Mouse (Mus musculus): ENCODE measurements at regions not wholly inside any gene's neighbourhood (a gene's known extent, or its start where the extent isn't known, plus 50 kb on each side); places are given as distances from the start of the nearest gene placed in this dataset.

GRCm38 (mm10) chr4:21616116-21616515 lies 69.6 kb downstream of the Prdm13 start:
- H3K4me1 ChIP-seq (ENCODE audit: control insufficient read depth in 2 of 2, insufficient read depth in 2 of 2, low read length in 2 of 2, poor library complexity in 1 of 2): no peaks in the 10 kb centered on the region
- no peak overlapping the region for H3K27ac ChIP-seq (ENCODE audit: insufficient read depth, low read depth, low read length, poor library complexity, severe bottlenecking)
- in situ Hi-C loops (cut with MboI; ENCODE audit: low sequenced_read_pairs in 2 of 2, unreplicated experiment in 2 of 2): no loop called here
- no peaks in the 10 kb centered on the region for H3K36me3 ChIP-seq (ENCODE audit: control insufficient read depth, insufficient read depth, low read length, poor library complexity, severe bottlenecking)
- H3K9me3 ChIP-seq (ENCODE audit: control insufficient read depth, insufficient read depth, low read depth, low read length): no peaks in the 10 kb centered on the region
- TF ChIP-seq CHD2 (IDR thresholded peaks at IDR 0.05; ENCODE audit: low read depth, low read length): no peak
- TF ChIP-seq ZC3H11A (IDR thresholded peaks at IDR 0.05; ENCODE audit: borderline replicate concordance, low read depth, low read length): no peak
- TF ChIP-seq ZNF384 (IDR thresholded peaks at IDR 0.05; ENCODE audit: low read depth, low read length): no peak
- no peak overlapping the region for H3K9ac ChIP-seq (ENCODE audit: insufficient read depth, low read depth, low read length, poor library complexity, severe bottlenecking)
- DNase-seq (ENCODE audit: low read depth, low spot score): peak; percentile 12
- H3K4me3 ChIP-seq (ENCODE audit: insufficient read depth in 1 of 2, low read depth in 1 of 2, low read length in 2 of 2, poor library complexity in 1 of 2, severe bottlenecking in 1 of 2): no peak overlapping the region

GRCm38 (mm10) chr4:21614429-21614828 lies 71.3 kb downstream of the Prdm13 start:
- Histone ChIP-seq H3K4me3 (ENCODE audit: insufficient read depth in 1 of 2, low read depth in 1 of 2, low read length in 2 of 2, poor library complexity in 1 of 2, severe bottlenecking in 1 of 2) (no peak overlapping the region), H3K9ac (ENCODE audit: insufficient read depth, low read depth, low read length, poor library complexity, severe bottlenecking) (no peak overlapping the region), H3K4me1 (ENCODE audit: control insufficient read depth in 2 of 2, insufficient read depth in 2 of 2, low read length in 2 of 2, poor library complexity in 1 of 2) (no peaks in the 10 kb centered on the region), H3K9me3 (ENCODE audit: control insufficient read depth, insufficient read depth, low read depth, low read length) (no peaks in the 10 kb centered on the region), H3K27ac (ENCODE audit: insufficient read depth, low read depth, low read length, poor library complexity, severe bottlenecking) (no peak overlapping the region), H3K36me3 (ENCODE audit: control insufficient read depth, insufficient read depth, low read length, poor library complexity, severe bottlenecking) (no peaks in the 10 kb centered on the region)
- in situ Hi-C loops (cut with MboI; ENCODE audit: low sequenced_read_pairs in 2 of 2, unreplicated experiment in 2 of 2): no loop called here
- no peak for DNase-seq (ENCODE audit: low read depth, low spot score)
- TF ChIP-seq ZNF384 (IDR thresholded peaks at IDR 0.05; ENCODE audit: low read depth, low read length) (no peak), ZC3H11A (IDR thresholded peaks at IDR 0.05; ENCODE audit: borderline replicate concordance, low read depth, low read length) (no peak), MAFK (IDR thresholded peaks at IDR 0.05; ENCODE audit: insufficient read depth, low read depth, low read length) (no peak), HCFC1 (IDR thresholded peaks at IDR 0.05; ENCODE audit: borderline replicate concordance, insufficient read depth, low read length) (no peak), CHD2 (IDR thresholded peaks at IDR 0.05; ENCODE audit: low read depth, low read length) (no peak)

- in situ Hi-C loops (cut with MboI; ENCODE audit: low sequenced_read_pairs in 2 of 2, unreplicated experiment in 2 of 2): no loop called here
- Histone ChIP-seq H3K9me3 (ENCODE audit: control insufficient read depth, insufficient read depth, low read depth, low read length) (no peaks in the 10 kb centered on the region), H3K9ac (ENCODE audit: insufficient read depth, low read depth, low read length, poor library complexity, severe bottlenecking) (no peak overlapping the region), H3K36me3 (ENCODE audit: control insufficient read depth, insufficient read depth, low read length, poor library complexity, severe bottlenecking) (no peaks in the 10 kb centered on the region), H3K27ac (ENCODE audit: insufficient read depth, low read depth, low read length, poor library complexity, severe bottlenecking) (no peak overlapping the region), H3K4me1 (ENCODE audit: control insufficient read depth in 2 of 2, insufficient read depth in 2 of 2, low read length in 2 of 2, poor library complexity in 1 of 2) (no peaks in the 10 kb centered on the region), H3K4me3 (ENCODE audit: insufficient read depth in 1 of 2, low read depth in 1 of 2, low read length in 2 of 2, poor library complexity in 1 of 2, severe bottlenecking in 1 of 2) (no peak overlapping the region)
- TF ChIP-seq ZNF384 (IDR thresholded peaks at IDR 0.05; ENCODE audit: low read depth, low read length) (no peak), HCFC1 (IDR thresholded peaks at IDR 0.05; ENCODE audit: borderline replicate concordance, insufficient read depth, low read length) (no peak), CHD2 (IDR thresholded peaks at IDR 0.05; ENCODE audit: low read depth, low read length) (no peak), MAFK (IDR thresholded peaks at IDR 0.05; ENCODE audit: insufficient read depth, low read depth, low read length) (no peak), ZC3H11A (IDR thresholded peaks at IDR 0.05; ENCODE audit: borderline replicate concordance, low read depth, low read length) (no peak)
- no peak for DNase-seq (ENCODE audit: low read depth, low spot score)
These were observed 74.1 kb downstream of the Prdm13 start for GRCm38 (mm10) chr4:21611531-21612282.

DNA sequence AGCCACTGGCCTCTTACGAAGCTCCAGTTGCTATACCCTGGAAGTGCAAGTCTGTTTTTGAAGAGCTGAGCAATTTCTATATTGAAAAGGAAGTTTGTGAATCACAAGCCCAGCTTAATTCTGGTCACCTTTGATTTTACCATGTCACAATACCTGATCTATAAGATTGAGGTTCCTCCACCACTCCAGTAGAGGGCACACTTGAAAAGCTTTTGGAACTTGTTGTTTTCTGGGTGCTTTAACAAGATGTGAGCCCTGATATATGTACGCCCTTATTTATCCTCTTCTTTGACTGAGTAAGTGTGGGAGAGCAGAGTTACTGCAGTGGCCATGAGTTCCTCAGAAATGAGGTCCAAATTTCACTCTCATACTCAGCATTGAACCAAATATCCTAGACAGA lies 87.7 kb downstream of the Prdm13 start:
- TF ChIP-seq HCFC1 (IDR thresholded peaks at IDR 0.05; ENCODE audit: borderline replicate concordance, insufficient read depth, low read length): no peak
- TF ChIP-seq CHD2 (IDR thresholded peaks at IDR 0.05; ENCODE audit: low read depth, low read length): no peak
- peak; percentile 24; the same call in 1 of the 2 replicates for TF ChIP-seq ZC3H11A (IDR thresholded peaks at IDR 0.05; ENCODE audit: borderline replicate concordance, low read depth, low read length)
- Histone ChIP-seq H3K27ac (ENCODE audit: insufficient read depth, low read depth, low read length, poor library complexity, severe bottlenecking) (no peak overlapping the region), H3K4me1 (ENCODE audit: control insufficient read depth in 2 of 2, insufficient read depth in 2 of 2, low read length in 2 of 2, poor library complexity in 1 of 2) (no peaks in the 10 kb centered on the region), H3K9ac (ENCODE audit: insufficient read depth, low read depth, low read length, poor library complexity, severe bottlenecking) (no peak overlapping the region), H3K36me3 (ENCODE audit: control insufficient read depth, insufficient read depth, low read length, poor library complexity, severe bottlenecking) (no peaks in the 10 kb centered on the region), H3K9me3 (ENCODE audit: control insufficient read depth, insufficient read depth, low read depth, low read length) (no peaks in the 10 kb centered on the region), H3K4me3 (ENCODE audit: insufficient read depth in 1 of 2, low read depth in 1 of 2, low read length in 2 of 2, poor library complexity in 1 of 2, severe bottlenecking in 1 of 2) (no peak overlapping the region)
- in situ Hi-C loops (cut with MboI; ENCODE audit: low sequenced_read_pairs in 2 of 2, unreplicated experiment in 2 of 2): no loop called here
- DNase-seq (ENCODE audit: low read depth, low spot score): peak; percentile 34

- in situ Hi-C loops (cut with MboI; ENCODE audit: low sequenced_read_pairs in 2 of 2, unreplicated experiment in 2 of 2): no loop called here
- H3K4me3 ChIP-seq (ENCODE audit: insufficient read depth in 1 of 2, low read depth in 1 of 2, low read length in 2 of 2, poor library complexity in 1 of 2, severe bottlenecking in 1 of 2): no peak overlapping the region
- H3K36me3 ChIP-seq (ENCODE audit: control insufficient read depth, insufficient read depth, low read length, poor library complexity, severe bottlenecking): no peaks in the 10 kb centered on the region
- H3K27ac ChIP-seq (ENCODE audit: insufficient read depth, low read depth, low read length, poor library complexity, severe bottlenecking): no peak overlapping the region
- DNase-seq (ENCODE audit: low read depth, low spot score): no peak
- no peaks in the 10 kb centered on the region for H3K9me3 ChIP-seq (ENCODE audit: control insufficient read depth, insufficient read depth, low read depth, low read length)
- H3K9ac ChIP-seq (ENCODE audit: insufficient read depth, low read depth, low read length, poor library complexity, severe bottlenecking): no peak overlapping the region
- TF ChIP-seq MAFK (IDR thresholded peaks at IDR 0.05; ENCODE audit: insufficient read depth, low read depth, low read length) (no peak), HCFC1 (IDR thresholded peaks at IDR 0.05; ENCODE audit: borderline replicate concordance, insufficient read depth, low read length) (no peak), ZNF384 (IDR thresholded peaks at IDR 0.05; ENCODE audit: low read depth, low read length) (no peak), ZC3H11A (IDR thresholded peaks at IDR 0.05; ENCODE audit: borderline replicate concordance, low read depth, low read length) (no peak), CHD2 (IDR thresholded peaks at IDR 0.05; ENCODE audit: low read depth, low read length) (no peak)
- no peaks in the 10 kb centered on the region for H3K4me1 ChIP-seq (ENCODE audit: control insufficient read depth in 2 of 2, insufficient read depth in 2 of 2, low read length in 2 of 2, poor library complexity in 1 of 2)
These were observed 138.0 kb downstream of the Prdm13 start for GRCm38 (mm10) chr4:21547771-21548170.
